Mouse (Mus musculus): ENCODE data around the gene Scarb1. TPM values are rescaled to one million over a fixed set of nuclear protein-coding genes. Genes with fewer than 3 reads are reported as not detected.

Scarb1 gene
- total and polyA plus RNA-seq, 2 experiments from 2014 or later = 58.2 to 79.8 TPM

- ATAC-seq (ENCODE audit: insufficient read depth, low read depth) = no peak
- Histone ChIP-seq H3K9ac (replicated peaks; ENCODE audit: low read depth, low read length) (no peak overlapping the region), H3K36me3 (replicated peaks; ENCODE audit: control insufficient read depth, insufficient read depth, low read length) (peaks cover 17% of the 10 kb centered on the region), H3K4me2 (ENCODE audit: low read depth, low read length) (no peak overlapping the region), H3K27ac (ENCODE audit: low read depth) (no peak overlapping the region), H3K27me3 (ENCODE audit: control insufficient read depth, insufficient read depth, low read length) (no peaks in the 10 kb centered on the region), H3K4me3 (ENCODE audit: low read depth, low read length) (no peak overlapping the region), H3K9me3 (replicated peaks; ENCODE audit: control insufficient read depth, low read length) (no peaks in the 10 kb centered on the region), H3K4me1 (ENCODE audit: control insufficient read depth, insufficient read depth) (no peaks in the 10 kb centered on the region)
- TF ChIP-seq EP300 (IDR thresholded peaks at IDR 0.05; ENCODE audit: low read depth) (no peak), CTCF (IDR thresholded peaks at IDR 0.05; ENCODE audit: low read depth) (no peak)
- DNase-seq (ENCODE audit: low spot score) = no peak
- 69% methylated on average over 5 of the region's 5 CpGs for WGBS
These were observed 41.2 kb upstream of the Scarb1 start for GRCm38 (mm10) chr5:125381954-125382672.

GRCm38 (mm10) chr5:125378919-125379318 is 38.0 kb upstream of the Scarb1 start:
- no peak overlapping the region for H3K4me2 ChIP-seq (ENCODE audit: low read depth, low read length)
- no peaks in the 10 kb centered on the region for H3K4me1 ChIP-seq (ENCODE audit: control insufficient read depth, insufficient read depth)
- H3K9ac ChIP-seq (replicated peaks; ENCODE audit: low read depth, low read length) = no peak overlapping the region
- H3K4me3 ChIP-seq (ENCODE audit: low read depth, low read length) = no peak overlapping the region
- H3K27me3 ChIP-seq (ENCODE audit: control insufficient read depth, insufficient read depth, low read length) = no peaks in the 10 kb centered on the region
- WGBS = 75% methylated on average over 5 of the region's 5 CpGs
- TF ChIP-seq CTCF (IDR thresholded peaks at IDR 0.05; ENCODE audit: low read depth) (peak; percentile 45), EP300 (IDR thresholded peaks at IDR 0.05; ENCODE audit: low read depth) (no peak)
- H3K9me3 ChIP-seq (replicated peaks; ENCODE audit: control insufficient read depth, low read length) = peaks cover under 1% of the 10 kb centered on the region; the same call in 1 of the 2 replicates
- H3K27ac ChIP-seq (ENCODE audit: low read depth) = no peak overlapping the region
- DNase-seq (ENCODE audit: low spot score) (no peak), ATAC-seq (ENCODE audit: insufficient read depth, low read depth) (no peak)
- no peaks in the 10 kb centered on the region for H3K36me3 ChIP-seq (replicated peaks; ENCODE audit: control insufficient read depth, insufficient read depth, low read length)

- no peaks in the 10 kb centered on the region for H3K4me1 ChIP-seq (ENCODE audit: control insufficient read depth, insufficient read depth)
- TF ChIP-seq CTCF (IDR thresholded peaks at IDR 0.05; ENCODE audit: low read depth) (no peak), EP300 (IDR thresholded peaks at IDR 0.05; ENCODE audit: low read depth) (no peak)
- no peak overlapping the region for H3K4me3 ChIP-seq (ENCODE audit: low read depth, low read length)
- no peaks in the 10 kb centered on the region for H3K27me3 ChIP-seq (ENCODE audit: control insufficient read depth, insufficient read depth, low read length)
- H3K9me3 ChIP-seq (replicated peaks; ENCODE audit: control insufficient read depth, low read length) = peaks cover 5% of the 10 kb centered on the region; the same call in 1 of the 2 replicates
- no peaks in the 10 kb centered on the region for H3K36me3 ChIP-seq (replicated peaks; ENCODE audit: control insufficient read depth, insufficient read depth, low read length)
- H3K4me2 ChIP-seq (ENCODE audit: low read depth, low read length) = no peak overlapping the region
- DNase-seq (ENCODE audit: low spot score) (no peak), ATAC-seq (ENCODE audit: insufficient read depth, low read depth) (no peak)
- no peak overlapping the region for H3K9ac ChIP-seq (replicated peaks; ENCODE audit: low read depth, low read length)
- 63% methylated on average over 7 of the region's 7 CpGs for WGBS
- H3K27ac ChIP-seq (ENCODE audit: low read depth) = no peak overlapping the region
These were observed 36.3 kb upstream of the Scarb1 start for GRCm38 (mm10) chr5:125377214-125377613.

- Histone ChIP-seq H3K4me2 (ENCODE audit: low read depth, low read length) (no peak overlapping the region), H3K4me1 (ENCODE audit: control insufficient read depth, insufficient read depth) (no peaks in the 10 kb centered on the region), H3K27ac (ENCODE audit: low read depth) (no peak overlapping the region), H3K9ac (replicated peaks; ENCODE audit: low read depth, low read length) (no peak overlapping the region), H3K36me3 (replicated peaks; ENCODE audit: control insufficient read depth, insufficient read depth, low read length) (no peaks in the 10 kb centered on the region), H3K4me3 (ENCODE audit: low read depth, low read length) (no peak overlapping the region), H3K9me3 (replicated peaks; ENCODE audit: control insufficient read depth, low read length) (peaks cover 5% of the 10 kb centered on the region; the same call in 1 of the 2 replicates), H3K27me3 (ENCODE audit: control insufficient read depth, insufficient read depth, low read length) (no peaks in the 10 kb centered on the region)
- ATAC-seq (ENCODE audit: insufficient read depth, low read depth) (no peak), DNase-seq (ENCODE audit: low spot score) (no peak)
- TF ChIP-seq CTCF (IDR thresholded peaks at IDR 0.05; ENCODE audit: low read depth) = no peak
- WGBS = 74% methylated on average over 2 of the region's 2 CpGs
These were observed 35.0 kb upstream of the Scarb1 start for GRCm38 (mm10) chr5:125375871-125376270.

GRCm38 (mm10) chr5:125372027-125372426 is 31.1 kb upstream of the Scarb1 start:
- no peak for TF ChIP-seq CTCF (IDR thresholded peaks at IDR 0.05; ENCODE audit: low read depth)
- no peak for TF ChIP-seq EP300 (IDR thresholded peaks at IDR 0.05; ENCODE audit: low read depth)

More at GRCm38 (mm10) chr5:125372027-125372426, 31.1 kb upstream of the Scarb1 start:
- no peak overlapping the region for H3K27ac ChIP-seq (ENCODE audit: low read depth)
- H3K27me3 ChIP-seq (ENCODE audit: control insufficient read depth, insufficient read depth, low read length) = no peaks in the 10 kb centered on the region
- ATAC-seq (ENCODE audit: insufficient read depth, low read depth) (no peak), DNase-seq (ENCODE audit: low spot score) (no peak)
- H3K4me2 ChIP-seq (ENCODE audit: low read depth, low read length) = no peak overlapping the region
- 48% methylated on average over 4 of the region's 4 CpGs for WGBS
- peaks cover 5% of the 10 kb centered on the region; the same call in 1 of the 2 replicates for H3K9me3 ChIP-seq (replicated peaks; ENCODE audit: control insufficient read depth, low read length)
- no peak overlapping the region for H3K4me3 ChIP-seq (ENCODE audit: low read depth, low read length)
- H3K4me1 ChIP-seq (ENCODE audit: control insufficient read depth, insufficient read depth) = no peaks in the 10 kb centered on the region
- H3K9ac ChIP-seq (replicated peaks; ENCODE audit: low read depth, low read length) = no peak overlapping the region
- H3K36me3 ChIP-seq (replicated peaks; ENCODE audit: control insufficient read depth, insufficient read depth, low read length) = no peaks in the 10 kb centered on the region

Measured in heart, postnatal 0 days (tissue).